Mouse (Mus musculus) CD4-positive naive resting alpha-beta T cell, adult 76 days (primary cell): ENCODE measurements around the gene Rabac1. TPM values are rescaled to one million over a fixed set of nuclear protein-coding genes. Genes with fewer than 3 reads are reported as not detected.

Source experiments
- total RNA-seq: library from RNA; stranded (reverse); gene quantifications from one replicate; pipeline ENCODE4 v1.2.4, GENCODE M21; 2023

Gene Rabac1
- total RNA-seq: 302 TPM

GRCm38 (mm10) chr7:24971972-24972893 is at the start of gene Rabac1:
Gene Rabac1 (minus strand): TSS chr7:24972754.

DNA sequence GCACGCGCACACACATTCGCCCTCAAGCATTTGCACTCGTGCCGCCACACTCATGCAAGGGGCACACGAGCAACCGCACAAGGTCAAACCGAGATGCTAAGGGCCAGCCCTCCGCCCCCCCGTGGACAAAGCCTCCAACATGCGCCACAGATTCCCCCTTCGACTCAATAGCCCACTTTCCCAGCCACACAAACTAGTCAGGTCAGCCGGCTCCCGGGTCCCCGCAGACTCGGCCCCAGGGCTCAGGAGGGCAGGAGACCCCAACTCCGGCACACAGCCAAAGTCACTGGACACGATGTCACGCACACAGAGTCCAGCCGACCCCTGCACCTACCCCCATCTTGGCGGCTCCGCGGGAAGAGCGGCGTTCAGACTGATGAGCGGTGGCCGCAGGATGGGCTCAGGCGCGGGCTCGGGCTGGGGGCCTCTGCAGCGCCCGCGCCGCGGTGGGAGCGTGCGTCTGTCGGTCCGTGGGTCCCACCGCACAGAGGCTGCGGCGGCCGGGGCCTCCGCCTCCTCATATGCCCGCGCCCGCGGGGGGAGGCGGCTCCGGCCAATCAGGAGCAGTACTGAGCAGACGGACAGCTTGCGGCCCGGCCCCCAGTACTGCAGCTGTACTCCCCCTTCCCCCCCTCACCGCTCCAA is 33.0 kb upstream of the Rabac1 start, which contains the start of gene Atp1a3:
Gene Atp1a3, minus strand, starts transcription at position 538 of the 645 bp plus-strand sequence.

DNA sequence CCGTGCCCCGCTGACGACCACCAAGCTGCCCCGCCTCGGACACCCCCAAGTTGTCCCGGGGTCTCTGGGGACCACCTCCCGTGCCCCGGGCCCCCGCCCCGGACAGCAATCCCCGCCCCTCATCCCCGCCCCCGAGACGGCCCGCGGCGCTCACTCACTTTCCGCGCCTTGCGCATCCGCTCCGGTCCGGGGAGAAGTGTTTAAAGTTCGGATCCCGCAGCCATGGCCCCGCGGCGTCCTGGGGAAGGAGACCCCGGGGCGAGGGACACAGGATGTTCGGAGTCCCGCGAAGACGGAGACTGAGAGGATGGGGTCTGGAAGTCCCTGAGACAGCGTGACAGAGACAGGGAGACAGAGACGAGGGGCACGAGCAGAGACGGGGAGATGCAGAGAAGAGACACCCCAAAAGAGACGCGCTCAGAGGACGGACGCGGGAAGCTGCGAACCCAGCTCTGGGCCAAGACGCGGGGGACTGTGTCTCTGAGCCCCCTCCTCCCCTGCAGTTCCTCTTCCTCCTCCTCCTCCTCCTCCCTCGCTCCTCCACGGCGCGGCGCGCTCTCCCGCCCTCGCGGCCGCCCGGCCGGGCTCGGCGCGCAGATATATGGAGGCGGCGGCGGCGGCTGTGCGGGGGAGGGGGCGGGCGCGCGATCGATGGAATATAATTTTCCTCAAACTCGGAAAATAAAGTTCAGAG is 28.1 kb downstream of the Rabac1 start, which contains the start of gene Gm4881:
Gene Gm4881, minus strand, starts transcription at position 238 of the 694 bp plus-strand sequence.

Other genes starting within 250 kb of the Rabac1 start
- gene Gm4763, start 245.8 kb downstream of the Rabac1 start, total RNA-seq: not detected
- gene Cd177, start 212.4 kb downstream of the Rabac1 start, total RNA-seq: 2.2 TPM
- gene Ceacam10, start 195.5 kb downstream of the Rabac1 start, total RNA-seq: not detected
- gene Gm9844, start 110.5 kb downstream of the Rabac1 start, total RNA-seq: not detected
- gene Lypd4, start 102.8 kb downstream of the Rabac1 start, total RNA-seq: not detected
- not detected for gene Dmrtc2, start 102.7 kb downstream of the Rabac1 start, total RNA-seq
- gene Rps19, start 88.4 kb downstream of the Rabac1 start, total RNA-seq: 3,592 TPM
- 97.2 TPM for gene Cd79a, start 75.4 kb downstream of the Rabac1 start, total RNA-seq
- 1,699 TPM for gene Arhgef1, start 69.8 kb downstream of the Rabac1 start, total RNA-seq
- not detected for gene Gm4881, start 28.3 kb downstream of the Rabac1 start, total RNA-seq
- 5.9 TPM for gene Atp1a3, start 33.2 kb upstream of the Rabac1 start, total RNA-seq
- 7.0 TPM for gene Grik5, start 99.6 kb upstream of the Rabac1 start, total RNA-seq
- gene Zfp574, start 99.8 kb upstream of the Rabac1 start, total RNA-seq: 16.9 TPM
- gene Pou2f2, start 207.0 kb upstream of the Rabac1 start, total RNA-seq: 17.5 TPM
- gene Dedd2, start 247.9 kb upstream of the Rabac1 start, total RNA-seq: 112 TPM
- 16.2 TPM for gene Zfp526, start 248.7 kb upstream of the Rabac1 start, total RNA-seq